Mouse (Mus musculus) ES-E14 (cell line): Measurements from ENCODE around the gene N4bp1.

Experiments
- HCFC1 ChIP-seq: IDR thresholded peaks from 2 replicates; pipeline ENCODE4 v1.6.1; 2012; ENCODE audit warnings: low read length, inconsistent platforms, borderline replicate concordance; ENCODE audit not compliant: insufficient read depth
- MAFK ChIP-seq: IDR thresholded peaks from 2 replicates; pipeline ENCODE4 v1.6.1; 2014; ENCODE audit warnings: mild to moderate bottlenecking, low read depth, low read length, inconsistent platforms; ENCODE audit not compliant: insufficient read depth
- ZC3H11A ChIP-seq: IDR thresholded peaks from 2 replicates; pipeline ENCODE4 v1.6.1; 2012; ENCODE audit warnings: low read depth, mild to moderate bottlenecking, inconsistent platforms, low read length, borderline replicate concordance
- ZNF384 ChIP-seq: IDR thresholded peaks from 2 replicates; pipeline ENCODE4 v1.6.1; 2012; ENCODE audit warnings: low read depth, low read length, inconsistent platforms

GRCm38 (mm10) chr8:86781094-86781493, 104.0 kb downstream of the N4bp1 start:
- TF ChIP-seq ZC3H11A (no peak), HCFC1 (no peak), ZNF384 (no peak), MAFK (no peak)
